Mouse (Mus musculus): ENCODE data around the gene Nrp2. TPM values are rescaled to one million over a fixed set of nuclear protein-coding genes. Genes with fewer than 3 reads are reported as not detected.

Nrp2 gene
- polyA plus RNA-seq, 1 experiment from 2014 or later = 160 TPM

GRCm38 (mm10) chr1:62809601-62810228 is 106.6 kb downstream of the Nrp2 start:
- Histone ChIP-seq H3K27ac (no peak overlapping the region), H3K79me2 (ENCODE audit: inconsistent target) (no peaks in the 10 kb centered on the region), H3K4me3 (ENCODE audit: inconsistent target) (no peak overlapping the region), H3K36me3 (ENCODE audit: inconsistent target) (0 out of 2 replicates have a peak, but pooled peaks cover 12% of the 10 kb centered on the region)
- WGBS (ENCODE audit: missing documents) = 91% methylated on average over 8 of the region's 8 CpGs

DNA sequence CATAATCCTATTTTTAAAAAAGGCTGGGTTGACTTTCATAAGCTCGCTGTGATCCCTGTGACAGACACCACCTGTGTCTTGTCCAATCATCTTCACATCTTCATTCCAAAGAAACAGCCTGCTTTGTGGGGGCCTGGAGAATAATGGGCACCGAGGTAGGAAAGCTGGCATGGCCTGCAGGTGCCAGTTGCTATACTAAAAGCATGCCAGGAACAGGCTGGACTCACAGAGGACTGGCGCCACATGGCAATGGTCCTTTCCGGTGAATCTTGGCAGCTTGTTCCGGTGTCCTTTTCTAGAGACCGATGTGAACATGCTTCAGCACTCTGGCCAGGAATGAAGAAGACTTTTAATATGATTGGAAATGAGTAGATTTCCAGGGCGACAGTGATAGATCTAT is 108.1 kb downstream of the Nrp2 start:
- Histone ChIP-seq H3K79me2 (ENCODE audit: inconsistent target) (no peaks in the 10 kb centered on the region), H3K27ac (no peak overlapping the region), H3K4me3 (ENCODE audit: inconsistent target) (no peak overlapping the region), H3K36me3 (ENCODE audit: inconsistent target) (peaks cover 24% of the 10 kb centered on the region)
- 91% methylated on average over 7 of the region's 7 CpGs for WGBS (ENCODE audit: missing documents)

GRCm38 (mm10) chr1:62812701-62813684 is 109.9 kb downstream of the Nrp2 start:
- 88% methylated on average over 10 of the region's 10 CpGs for WGBS (ENCODE audit: missing documents)
- no peak overlapping the region for H3K4me3 ChIP-seq (ENCODE audit: inconsistent target)

DNA sequence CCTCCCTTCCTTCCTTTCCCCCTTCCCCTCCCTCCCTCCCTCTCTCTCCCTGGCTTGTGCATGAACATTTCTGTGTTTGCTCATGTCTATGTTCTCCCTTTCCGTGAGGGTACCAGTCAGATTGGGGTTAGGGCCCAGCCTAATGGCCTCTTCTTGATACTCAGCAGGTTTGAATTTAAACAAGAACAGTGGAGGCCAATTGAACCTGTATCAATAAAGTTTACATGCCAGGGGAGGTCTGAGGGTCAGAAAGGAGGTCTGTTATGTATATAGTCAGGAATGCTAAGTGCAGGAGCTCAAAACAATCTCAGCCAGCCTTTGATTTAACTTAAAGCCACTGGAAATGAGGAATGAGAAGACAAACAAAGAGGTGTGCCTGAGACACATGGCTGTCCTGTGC is 110.9 kb downstream of the Nrp2 start:
- Histone ChIP-seq H3K4me3 (ENCODE audit: inconsistent target) (no peak overlapping the region), H3K79me2 (ENCODE audit: inconsistent target) (no peaks in the 10 kb centered on the region), H3K27ac (no peak overlapping the region), H3K36me3 (ENCODE audit: inconsistent target) (peaks cover 45% of the 10 kb centered on the region)
- 78% methylated on average over 1 of the region's 1 CpGs for WGBS (ENCODE audit: missing documents)

More at GRCm38 (mm10) chr1:62812701-62813684, 109.9 kb downstream of the Nrp2 start:
- Histone ChIP-seq H3K27ac (no peak overlapping the region), H3K36me3 (ENCODE audit: inconsistent target) (peaks cover 40% of the 10 kb centered on the region), H3K79me2 (ENCODE audit: inconsistent target) (no peaks in the 10 kb centered on the region)

DNA sequence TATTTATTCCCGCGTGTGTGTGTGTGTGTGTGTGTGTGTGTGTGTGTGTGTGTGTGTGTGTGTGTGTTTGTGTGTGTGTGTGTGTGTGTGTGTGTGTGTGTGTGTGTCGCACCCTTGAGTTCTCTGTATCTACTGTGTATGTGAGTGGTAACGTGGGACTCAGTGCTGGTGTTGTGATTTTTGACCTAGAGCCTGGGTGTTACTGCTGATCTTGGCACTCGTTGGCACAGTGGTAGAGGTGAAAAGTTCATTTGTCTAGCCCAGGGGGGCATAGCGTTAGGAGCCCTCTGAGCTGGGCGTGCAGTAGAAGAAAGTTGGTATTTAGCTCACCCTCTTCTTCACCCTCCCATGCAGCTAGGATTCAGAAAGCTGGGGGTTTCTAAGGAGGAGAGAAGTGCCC is 114.5 kb downstream of the Nrp2 start:
- WGBS (ENCODE audit: missing documents) = 95% methylated on average over 6 of the region's 7 CpGs
- H3K4me3 ChIP-seq (ENCODE audit: inconsistent target) = no peak overlapping the region

DNA sequence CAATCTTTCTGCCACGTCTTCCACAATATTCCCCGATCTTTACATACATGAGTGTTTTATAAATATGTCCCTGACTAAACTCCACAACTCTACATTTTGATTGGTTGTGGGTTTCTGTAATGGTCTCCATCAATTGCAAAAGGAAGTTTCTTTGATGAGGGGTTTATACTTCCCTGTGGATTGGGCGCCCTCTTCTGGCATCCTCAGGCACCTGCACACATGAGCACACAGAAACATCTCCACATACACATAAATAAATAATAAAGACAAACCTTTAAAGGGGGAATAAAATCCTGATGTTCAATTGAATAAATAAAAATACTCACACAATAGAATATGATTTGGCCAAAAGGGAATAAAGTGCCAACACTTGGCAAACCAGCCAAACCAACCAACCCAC is 117.1 kb downstream of the Nrp2 start:
- Histone ChIP-seq H3K27ac (no peak overlapping the region), H3K36me3 (ENCODE audit: inconsistent target) (peaks cover 31% of the 10 kb centered on the region), H3K79me2 (ENCODE audit: inconsistent target) (no peaks in the 10 kb centered on the region), H3K4me3 (ENCODE audit: inconsistent target) (no peak overlapping the region)
- 84% methylated on average over 3 of the region's 3 CpGs for WGBS (ENCODE audit: missing documents)

More for the DNA sequence above, 114.5 kb downstream of the Nrp2 start:
- Histone ChIP-seq H3K79me2 (ENCODE audit: inconsistent target) (no peaks in the 10 kb centered on the region), H3K36me3 (ENCODE audit: inconsistent target) (peaks cover 33% of the 10 kb centered on the region), H3K27ac (no peak overlapping the region)

DNA sequence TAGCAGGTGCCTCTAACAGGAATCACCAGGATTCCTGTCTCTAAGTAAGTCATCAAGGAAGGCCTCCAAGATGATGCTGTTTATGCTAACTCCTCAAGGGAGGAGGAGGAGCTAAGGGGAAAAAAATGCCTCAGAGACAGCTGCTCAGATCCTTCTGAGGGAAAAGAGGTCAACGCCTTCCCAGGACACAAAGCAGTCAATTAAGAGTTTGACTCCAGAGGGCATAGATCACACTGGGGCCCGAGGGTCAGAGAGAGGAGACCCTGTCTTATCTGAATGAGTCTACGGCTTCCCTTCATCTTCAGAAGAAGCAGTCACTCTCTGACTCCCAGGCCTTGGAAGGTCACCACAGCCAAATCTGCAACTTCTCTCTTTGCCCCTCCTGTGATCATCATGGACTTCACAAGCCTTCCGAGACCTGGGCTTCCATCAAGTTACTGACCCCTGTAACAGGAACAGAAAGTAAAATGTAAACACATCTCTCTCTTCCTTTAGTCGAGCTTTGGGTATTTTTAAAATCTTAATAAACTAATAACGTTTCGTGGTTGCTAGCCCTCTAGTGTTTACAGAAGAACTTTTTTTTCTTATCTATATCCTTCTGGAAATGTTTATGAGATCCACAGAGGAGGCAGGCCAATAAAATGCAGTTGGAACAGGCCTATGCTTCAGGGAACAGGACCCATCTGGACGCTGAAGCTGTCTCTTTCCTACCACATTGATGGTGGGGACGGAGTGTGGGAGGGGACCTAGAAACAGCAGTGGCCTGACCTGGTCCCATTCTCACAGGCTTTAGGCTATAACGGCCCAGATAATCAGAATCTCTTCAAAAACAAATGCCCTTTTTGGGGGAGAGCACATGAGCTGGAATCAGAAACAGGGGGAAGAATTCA is 118.7 kb downstream of the Nrp2 start:
- Histone ChIP-seq H3K27ac (no peak overlapping the region), H3K36me3 (ENCODE audit: inconsistent target) (peaks cover 15% of the 10 kb centered on the region; the same call in 1 of the 2 replicates), H3K4me3 (ENCODE audit: inconsistent target) (no peak overlapping the region), H3K79me2 (ENCODE audit: inconsistent target) (no peaks in the 10 kb centered on the region)
- 73% methylated on average over 10 of the region's 10 CpGs for WGBS (ENCODE audit: missing documents)

DNA sequence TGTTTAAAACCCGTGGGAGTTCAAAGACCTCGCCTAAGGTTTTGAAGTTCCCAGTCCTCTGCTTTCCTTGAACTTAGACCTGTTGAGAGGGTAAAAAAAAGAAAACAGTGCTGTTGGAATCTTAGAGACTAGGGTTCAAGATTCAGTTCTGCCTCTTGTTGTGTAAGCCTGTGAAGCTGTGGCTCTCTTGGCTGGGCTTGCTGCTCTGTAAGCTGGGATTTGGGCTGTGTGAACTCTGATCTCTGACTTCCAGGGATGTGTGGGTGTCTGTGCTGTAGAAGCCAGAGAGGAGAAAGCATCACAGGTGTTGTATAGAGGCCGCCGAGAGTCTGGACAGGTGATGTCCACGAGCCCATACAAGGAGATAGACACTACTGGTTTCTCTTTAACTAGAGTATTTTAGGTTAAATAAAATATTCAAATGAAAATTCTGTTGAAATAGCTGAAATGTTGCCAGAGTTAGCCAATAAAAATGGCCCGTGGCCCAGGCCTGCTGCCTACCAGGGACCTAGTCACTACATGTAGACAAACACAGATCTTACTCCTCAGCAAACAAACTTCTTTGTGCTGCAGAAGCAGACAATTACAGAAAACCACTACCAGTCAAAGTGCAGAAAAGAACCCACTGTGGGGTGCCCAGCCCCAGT is 120.6 kb downstream of the Nrp2 start:
- no peak overlapping the region for H3K4me3 ChIP-seq (ENCODE audit: inconsistent target)
- WGBS (ENCODE audit: missing documents) = 85% methylated on average over 6 of the region's 6 CpGs
- no peak overlapping the region for H3K27ac ChIP-seq
- no peaks in the 10 kb centered on the region for H3K79me2 ChIP-seq (ENCODE audit: inconsistent target)
- no peaks in the 10 kb centered on the region for H3K36me3 ChIP-seq (ENCODE audit: inconsistent target)

DNA sequence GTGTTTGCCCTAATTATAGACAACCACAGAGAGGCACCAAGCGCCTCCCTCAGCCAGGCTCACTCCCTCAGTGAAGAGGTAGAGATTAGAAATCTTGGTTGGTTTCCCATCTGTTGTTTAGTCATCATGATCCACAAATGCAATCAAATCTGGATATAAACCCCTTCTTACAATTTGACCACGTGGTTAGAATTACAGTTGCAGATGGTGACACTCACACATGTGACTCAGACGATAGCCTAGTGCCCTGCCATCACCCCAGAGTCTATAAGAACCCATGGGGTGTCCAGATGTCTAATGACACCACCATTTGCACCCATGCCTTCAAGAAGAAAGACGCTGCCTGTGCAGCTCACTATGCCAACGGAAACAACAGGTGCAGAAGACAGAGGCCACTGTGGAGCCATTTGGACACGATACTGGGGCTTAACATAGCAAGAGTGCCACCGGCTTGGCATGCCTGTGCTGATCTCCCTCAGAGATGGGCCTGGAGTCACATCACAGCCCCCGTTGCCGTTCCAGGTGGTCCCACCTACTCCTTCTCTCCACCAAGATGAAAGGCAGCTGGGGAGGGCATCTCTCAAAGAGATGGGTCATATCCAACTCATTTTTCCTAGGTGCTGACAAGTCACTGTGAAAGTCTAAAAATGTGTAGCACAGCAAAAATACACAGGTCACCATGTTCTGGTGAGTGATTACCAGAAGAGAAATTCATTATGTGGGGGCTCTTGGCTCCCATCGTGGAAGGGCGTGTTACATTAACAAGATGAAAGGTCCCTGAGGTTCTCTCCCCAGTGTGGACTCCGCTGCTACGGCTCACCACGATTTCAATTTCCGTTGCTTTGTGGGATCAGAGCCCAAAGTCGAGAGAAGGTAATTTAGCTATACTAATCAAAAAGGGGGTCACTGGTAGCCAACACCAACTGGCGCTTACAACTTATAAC is 123.0 kb downstream of the Nrp2 start:
- H3K36me3 ChIP-seq (ENCODE audit: inconsistent target) = no peaks in the 10 kb centered on the region
- no peaks in the 10 kb centered on the region for H3K79me2 ChIP-seq (ENCODE audit: inconsistent target)
- no peak overlapping the region for H3K4me3 ChIP-seq (ENCODE audit: inconsistent target)
- WGBS (ENCODE audit: missing documents) = 90% methylated on average over 17 of the region's 17 CpGs
- no peak overlapping the region for H3K27ac ChIP-seq

DNA sequence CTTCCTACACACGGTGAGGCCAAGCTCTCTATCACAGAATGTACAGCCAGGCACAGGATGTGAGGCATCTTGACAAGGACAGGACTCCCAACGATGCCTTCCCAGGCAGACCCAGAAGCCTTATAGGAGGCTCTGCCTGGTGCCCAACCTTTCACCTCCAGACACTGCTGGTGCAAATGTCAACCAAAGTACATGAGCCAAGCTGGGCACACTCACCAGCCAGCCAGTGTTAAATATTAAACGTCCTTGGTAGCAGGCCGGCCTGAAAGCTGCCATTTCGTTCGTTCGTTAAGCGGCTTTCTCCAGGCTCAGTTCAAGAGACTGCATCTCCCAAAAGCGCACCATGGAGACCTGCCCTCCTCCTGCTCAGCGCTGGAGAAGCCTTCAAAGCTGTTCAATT is 124.2 kb downstream of the Nrp2 start:
- H3K27ac ChIP-seq = no peak overlapping the region
- WGBS (ENCODE audit: missing documents) = 85% methylated on average over 10 of the region's 10 CpGs
- H3K36me3 ChIP-seq (ENCODE audit: inconsistent target) = no peaks in the 10 kb centered on the region
- no peak overlapping the region for H3K4me3 ChIP-seq (ENCODE audit: inconsistent target)
- H3K79me2 ChIP-seq (ENCODE audit: inconsistent target) = no peaks in the 10 kb centered on the region

DNA sequence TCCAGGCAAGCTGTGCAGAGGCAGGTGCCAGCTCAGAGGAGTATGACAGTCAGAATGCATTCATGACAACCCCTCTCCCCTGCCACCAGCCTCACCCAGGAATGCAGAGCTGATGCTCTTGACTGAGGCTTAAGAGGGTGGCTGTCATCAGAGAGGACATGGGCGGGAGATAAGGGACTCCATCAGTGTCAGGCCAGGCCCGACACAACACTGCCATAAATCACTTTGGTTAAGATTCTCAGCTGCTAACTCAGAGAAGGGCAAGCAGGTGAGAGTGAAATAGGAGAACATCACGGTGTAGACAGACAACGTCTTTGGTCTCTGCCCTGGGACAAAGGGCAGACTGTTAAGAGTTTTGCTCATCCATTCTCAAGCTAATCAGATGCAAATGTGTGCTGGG is 125.1 kb downstream of the Nrp2 start:
- Histone ChIP-seq H3K27ac (no peak overlapping the region), H3K4me3 (ENCODE audit: inconsistent target) (no peak overlapping the region), H3K79me2 (ENCODE audit: inconsistent target) (no peaks in the 10 kb centered on the region), H3K36me3 (ENCODE audit: inconsistent target) (no peaks in the 10 kb centered on the region)
- 84% methylated on average over 4 of the region's 4 CpGs for WGBS (ENCODE audit: missing documents)

DNA sequence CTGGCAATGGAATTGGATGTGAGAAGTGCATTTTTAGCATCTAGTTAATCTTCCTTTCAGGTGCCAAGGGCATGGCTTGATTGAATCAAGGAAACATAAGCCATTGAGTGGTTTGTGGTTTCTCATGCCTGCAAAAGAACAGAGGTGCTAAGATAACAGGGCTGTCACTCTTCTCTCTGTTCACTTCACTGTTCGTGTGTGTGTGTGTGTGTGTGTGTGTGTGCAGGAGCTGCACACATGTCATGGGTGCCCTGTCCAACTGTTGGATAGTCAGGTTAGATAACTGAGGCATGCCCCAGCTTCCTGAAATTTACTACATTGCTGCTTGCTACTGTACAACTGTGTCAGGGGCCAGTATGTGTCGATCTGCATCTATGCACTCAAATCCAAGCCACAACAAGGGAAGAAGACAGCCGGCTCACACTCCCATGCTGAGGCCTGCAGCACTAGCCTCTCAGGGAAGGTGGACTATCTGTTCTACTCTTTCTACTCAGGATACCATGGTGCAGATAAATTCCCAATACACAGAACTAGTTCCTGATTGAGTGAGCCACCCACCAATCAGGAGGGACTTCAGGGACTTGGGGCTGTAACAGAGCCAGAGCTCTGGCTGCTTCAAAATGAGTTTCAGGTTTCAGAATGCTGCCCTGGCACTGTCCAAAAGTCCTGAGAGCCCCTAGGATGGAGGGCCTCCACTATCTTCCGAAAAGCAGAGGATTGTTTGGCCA is 126.8 kb downstream of the Nrp2 start:
- H3K36me3 ChIP-seq (ENCODE audit: inconsistent target) = no peaks in the 10 kb centered on the region
- H3K27ac ChIP-seq = no peak overlapping the region
- WGBS (ENCODE audit: missing documents) = 34% methylated on average over 4 of the region's 4 CpGs
- H3K4me3 ChIP-seq (ENCODE audit: inconsistent target) = no peak overlapping the region
- no peaks in the 10 kb centered on the region for H3K79me2 ChIP-seq (ENCODE audit: inconsistent target)

DNA sequence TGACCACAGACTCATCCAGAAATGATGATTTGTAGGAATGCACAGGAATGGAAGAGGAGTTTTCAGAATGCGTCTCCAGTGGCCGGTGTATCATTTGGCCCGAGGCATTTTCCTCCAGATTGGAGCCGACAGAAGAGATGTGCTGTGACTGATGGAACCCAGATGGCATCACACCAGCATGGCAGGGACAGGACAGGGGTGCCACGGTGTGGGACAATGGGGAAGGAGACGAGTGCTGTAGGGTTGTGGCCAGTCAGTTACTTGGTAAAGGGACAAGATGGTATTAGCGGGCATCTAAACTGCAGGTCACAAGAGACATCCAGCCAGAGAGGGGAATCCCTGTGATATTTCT is 127.3 kb downstream of the Nrp2 start:
- H3K4me3 ChIP-seq (ENCODE audit: inconsistent target) = no peak overlapping the region
- 84% methylated on average over 7 of the region's 7 CpGs for WGBS (ENCODE audit: missing documents)
- H3K36me3 ChIP-seq (ENCODE audit: inconsistent target) = no peaks in the 10 kb centered on the region
- H3K79me2 ChIP-seq (ENCODE audit: inconsistent target) = no peaks in the 10 kb centered on the region
- no peak overlapping the region for H3K27ac ChIP-seq

Data from macrophage (primary cell).